In the genomic region with DNA sequence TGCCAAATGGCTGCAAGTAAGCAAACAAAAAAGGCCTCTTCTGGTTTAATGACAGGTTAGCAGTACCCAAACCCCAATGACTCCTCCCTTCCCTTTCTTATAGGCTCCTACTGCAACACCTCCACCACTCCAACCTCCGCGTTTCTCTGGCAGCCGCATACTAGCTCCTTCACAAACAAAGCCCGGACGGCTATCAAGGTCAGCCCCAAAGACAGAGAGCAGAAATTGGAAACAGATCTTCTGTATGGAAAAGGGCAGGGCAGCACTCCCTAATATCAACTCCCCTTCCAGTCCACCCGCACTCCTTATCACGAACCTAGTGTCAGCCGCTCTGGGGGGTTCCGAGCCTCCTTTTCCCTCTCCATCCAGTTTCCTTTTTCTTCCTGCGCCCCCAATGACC, we compare ENCODE assay signal across 8 mouse cellular contexts.
DNase-seq lines count a peak whose midpoint lies in the region; ATAC-seq and TF ChIP-seq lines count a peak whose summit lies in the region.

No protein-coding gene starts in this region.

- H3K27ac ChIP-seq in bone marrow, adult 2 months (ENCODE audit: control insufficient read depth, insufficient read depth, low read depth, low read length, poor library complexity): peak overlapping the region; percentile 77; the same call in 1 of the 2 replicates
- H3K27ac ChIP-seq in embryonic facial prominence, embryonic 15.5 days (replicated peaks): peak overlapping the region; percentile 97
- H3K27ac ChIP-seq in left cerebral cortex, adult 2 months: peak overlapping the region; percentile 99

- H3K4me1 ChIP-seq in bone marrow, adult 2 months (ENCODE audit: control insufficient read depth, insufficient read depth, low read length): no peaks in the 10 kb centered on the region
- peaks cover 12% of the 10 kb centered on the region for H3K4me1 ChIP-seq in embryonic facial prominence, embryonic 15.5 days

- H3K9ac ChIP-seq in embryonic facial prominence, embryonic 15.5 days: peak overlapping the region; percentile 89

- no peaks in the 10 kb centered on the region for H3K27me3 ChIP-seq in embryonic facial prominence, embryonic 15.5 days

- intact Hi-C loops in heart, postnatal 36 days (cut with DNase I): loop anchor here (2.0 kb wide), 1 partner anchor 68 kb away; a partner anchor contains a TSS
- intact Hi-C loops in left cerebral cortex, adult 2 months (cut with DNase I): loop anchor here (2.0 to 5.0 kb wide), 2 partner anchors 20 to 113 kb away; no protein-coding TSS in a partner anchor

- H3K9me3 ChIP-seq in embryonic facial prominence, embryonic 15.5 days (replicated peaks): no peaks in the 10 kb centered on the region

- TF ChIP-seq CTCF in bone marrow, adult 2 months (IDR thresholded peaks at IDR 0.05; ENCODE audit: control insufficient read depth, insufficient read depth, low read length): no peak
- TF ChIP-seq CTCF in left cerebral cortex, adult 2 months (IDR thresholded peaks at IDR 0.05): no peak

- no peaks in the 10 kb centered on the region for H3K36me3 ChIP-seq in embryonic facial prominence, embryonic 15.5 days

- TF ChIP-seq POLR2A in bone marrow, adult 2 months (IDR thresholded peaks at IDR 0.05; ENCODE audit: borderline replicate concordance, control insufficient read depth, low read depth, low read length): no peak

- H3K4me3 ChIP-seq in bone marrow, adult 2 months (replicated peaks; ENCODE audit: control insufficient read depth, low read depth, low read length): peak overlapping the region; percentile 90
- peak overlapping the region; percentile 84 for H3K4me3 ChIP-seq in embryonic facial prominence, embryonic 15.5 days (replicated peaks)
- peak overlapping the region; percentile 93 for H3K4me3 ChIP-seq in left cerebral cortex, adult 2 months

- under 1% methylated on average over 10 of the region's 10 CpGs for WGBS in bone marrow, adult 2 months
- WGBS in embryonic facial prominence, embryonic 15.5 days: 1% methylated on average over 10 of the region's 10 CpGs

- H3K4me2 ChIP-seq in embryonic facial prominence, embryonic 15.5 days (replicated peaks): peak overlapping the region; percentile 81

- DNase-seq in layer of hippocampus, adult 9-11 months: peak; percentile 31
- DNase-seq in layer of hippocampus, postnatal 25 days (ENCODE audit: extremely low spot score in 1 of 2, low spot score in 1 of 2): no peak
- peak; percentile 44 to 46 for DNase-seq in heart, postnatal 36 days
- DNase-seq in left cerebral cortex, adult 2 months (ENCODE audit: extremely low spot score in 1 of 2, low spot score in 2 of 2): peak; percentile 26 to 30
- DNase-seq in mesoderm, embryonic 11.5 days (ENCODE audit: low read depth, low spot score): peak; percentile 9
- peak; percentile 12 for DNase-seq in testis, postnatal 14 days (ENCODE audit: low spot score)

- ATAC-seq in embryonic facial prominence, embryonic 15.5 days (ENCODE audit: insufficient number of reproducible peaks, low FRiP score, low TSS enrichment, low read depth): no peak

Comparison
In these comparisons a context has a peak if more than half of its experiments do, and no peak if none do; other contexts are left out.
1. DNase-seq: peak in layer of hippocampus, adult 9-11 months (single experiment), heart, postnatal 36 days (2 of 2), left cerebral cortex, adult 2 months (2 of 2), mesoderm, embryonic 11.5 days (single experiment) and testis, postnatal 14 days (single experiment); none in layer of hippocampus, postnatal 25 days (0 of 2).
2. Peak in every context shown above with its lines, with median percentiles within 50 percentile points of each other: H3K27ac ChIP-seq and H3K4me3 ChIP-seq.